Mouse (Mus musculus): ENCODE measurements around the gene Gm49450. TPM values are rescaled to one million over a fixed set of nuclear protein-coding genes. Genes with fewer than 3 reads are reported as not detected.

Gm49450 gene
- polyA plus RNA-seq, 1 experiment from 2014 or later, result not detected

- H3K4me1 ChIP-seq, result peaks cover 34% of the 10 kb centered on the region
- H3K9ac ChIP-seq, result peak overlapping the region; percentile 26; the same call in 1 of the 2 replicates
- no peaks in the 10 kb centered on the region for H3K36me3 ChIP-seq
- no peak overlapping the region for H3K4me3 ChIP-seq
- peak overlapping the region; percentile 33 for H3K4me2 ChIP-seq (replicated peaks)
- peak overlapping the region; percentile 94 for H3K27ac ChIP-seq
- WGBS, result 8% methylated on average over 16 of the region's 16 CpGs
- H3K27me3 ChIP-seq, result no peaks in the 10 kb centered on the region
- no peaks in the 10 kb centered on the region for H3K9me3 ChIP-seq
- ATAC-seq (ENCODE audit: insufficient number of reproducible peaks, insufficient read depth, low FRiP score, low TSS enrichment), result peak; percentile 38; the same call in 1 of the 2 replicates
These were observed 16.2 kb upstream of the Gm49450 start for GRCm38 (mm10) chr15:98969372-98970101.

GRCm38 (mm10) chr15:98968701-98969371 lies 15.5 kb upstream of the Gm49450 start:
- peak; percentile 44 for ATAC-seq (ENCODE audit: insufficient number of reproducible peaks, insufficient read depth, low FRiP score, low TSS enrichment)
- Histone ChIP-seq H3K9ac (peak overlapping the region; percentile 36; the same call in 1 of the 2 replicates), H3K4me3 (no peak overlapping the region), H3K4me1 (peaks cover 34% of the 10 kb centered on the region), H3K9me3 (no peaks in the 10 kb centered on the region), H3K27me3 (no peaks in the 10 kb centered on the region), H3K27ac (peak overlapping the region; percentile 94), H3K36me3 (no peaks in the 10 kb centered on the region), H3K4me2 (replicated peaks) (peak overlapping the region; percentile 24; the same call in 1 of the 2 replicates)
- WGBS, result 6% methylated on average over 12 of the region's 12 CpGs

- Histone ChIP-seq H3K9me3 (no peaks in the 10 kb centered on the region), H3K4me1 (0 out of 2 replicates have a peak, but pooled peaks cover 5% of the 10 kb centered on the region), H3K9ac (no peak overlapping the region), H3K36me3 (no peaks in the 10 kb centered on the region), H3K27ac (no peak overlapping the region), H3K4me2 (replicated peaks) (no peak overlapping the region), H3K27me3 (no peaks in the 10 kb centered on the region), H3K4me3 (no peak overlapping the region)
- ATAC-seq (ENCODE audit: insufficient number of reproducible peaks, insufficient read depth, low FRiP score, low TSS enrichment), result no peak
- 74% methylated on average over 3 of the region's 3 CpGs for WGBS
These were observed 6.2 kb upstream of the Gm49450 start for GRCm38 (mm10) chr15:98959531-98959930.

- H3K4me3 ChIP-seq, result no peak overlapping the region
- WGBS, result 79% methylated on average over 4 of the region's 4 CpGs
These were observed 5.6 kb upstream of the Gm49450 start for GRCm38 (mm10) chr15:98958901-98959420.

GRCm38 (mm10) chr15:98957475-98957874 lies 4.1 kb upstream of the Gm49450 start:
- no peak overlapping the region for H3K27ac ChIP-seq
- peaks cover 10% of the 10 kb centered on the region for H3K4me1 ChIP-seq
- no peak overlapping the region for H3K9ac ChIP-seq
- H3K4me2 ChIP-seq (replicated peaks), result no peak overlapping the region
- H3K4me3 ChIP-seq, result no peak overlapping the region
- no peak for ATAC-seq (ENCODE audit: insufficient number of reproducible peaks, insufficient read depth, low FRiP score, low TSS enrichment)
- 74% methylated on average over 5 of the region's 5 CpGs for whole genome bisulfite sequencing
- H3K36me3 ChIP-seq, result no peaks in the 10 kb centered on the region
- no peaks in the 10 kb centered on the region for H3K27me3 ChIP-seq
- no peaks in the 10 kb centered on the region for H3K9me3 ChIP-seq

More at GRCm38 (mm10) chr15:98958901-98959420, 5.6 kb upstream of the Gm49450 start:
- H3K27ac ChIP-seq, result no peak overlapping the region
- H3K9me3 ChIP-seq, result no peaks in the 10 kb centered on the region
- no peak for ATAC-seq (ENCODE audit: insufficient number of reproducible peaks, insufficient read depth, low FRiP score, low TSS enrichment)
- H3K9ac ChIP-seq, result no peak overlapping the region
- no peak overlapping the region for H3K4me2 ChIP-seq (replicated peaks)
- no peaks in the 10 kb centered on the region for H3K27me3 ChIP-seq
- peaks cover 9% of the 10 kb centered on the region for H3K4me1 ChIP-seq
- H3K36me3 ChIP-seq, result no peaks in the 10 kb centered on the region

- H3K4me3 ChIP-seq, result no peak overlapping the region
- WGBS, result 94% methylated on average over 4 of the region's 4 CpGs
- no peak overlapping the region for H3K9ac ChIP-seq
- H3K36me3 ChIP-seq, result peaks cover 2% of the 10 kb centered on the region; the same call in 1 of the 2 replicates
- no peak overlapping the region for H3K27ac ChIP-seq
- H3K27me3 ChIP-seq, result no peaks in the 10 kb centered on the region
- no peaks in the 10 kb centered on the region for H3K9me3 ChIP-seq
- H3K4me2 ChIP-seq (replicated peaks), result no peak overlapping the region
- H3K4me1 ChIP-seq, result peaks cover 10% of the 10 kb centered on the region
- ATAC-seq (ENCODE audit: insufficient number of reproducible peaks, insufficient read depth, low FRiP score, low TSS enrichment), result no peak
These were observed 2.6 kb upstream of the Gm49450 start for GRCm38 (mm10) chr15:98956000-98956399.

- H3K9ac ChIP-seq, result no peak overlapping the region
- 69% methylated on average over 4 of the region's 4 CpGs for WGBS
- ATAC-seq (ENCODE audit: insufficient number of reproducible peaks, insufficient read depth, low FRiP score, low TSS enrichment), result no peak
- H3K27me3 ChIP-seq, result no peaks in the 10 kb centered on the region
- peak overlapping the region; percentile 86 for H3K4me2 ChIP-seq (replicated peaks)
- H3K36me3 ChIP-seq, result peaks cover 3% of the 10 kb centered on the region; the same call in 1 of the 2 replicates
- H3K9me3 ChIP-seq, result no peaks in the 10 kb centered on the region
- no peak overlapping the region for H3K4me3 ChIP-seq
- H3K27ac ChIP-seq, result peak overlapping the region; percentile 90; the same call in 1 of the 2 replicates
- H3K4me1 ChIP-seq, result peaks cover 10% of the 10 kb centered on the region
These were observed 2.0 kb upstream of the Gm49450 start for GRCm38 (mm10) chr15:98955324-98955723.

- ATAC-seq (ENCODE audit: insufficient number of reproducible peaks, insufficient read depth, low FRiP score, low TSS enrichment), result no peak
- Histone ChIP-seq H3K27me3 (no peaks in the 10 kb centered on the region), H3K4me3 (peak overlapping the region; percentile 12), H3K4me2 (replicated peaks) (peak overlapping the region; percentile 86), H3K4me1 (peaks cover 10% of the 10 kb centered on the region), H3K27ac (peak overlapping the region; percentile 90), H3K9me3 (no peaks in the 10 kb centered on the region), H3K36me3 (peaks cover 5% of the 10 kb centered on the region), H3K9ac (peak overlapping the region; percentile 44)
- WGBS, result 13% methylated on average over 14 of the region's 14 CpGs
These were observed 1.3 kb upstream of the Gm49450 start for GRCm38 (mm10) chr15:98954425-98955253.

GRCm38 (mm10) chr15:98952751-98953400 lies 475 bp downstream of the Gm49450 start:
- peak; percentile 61 for ATAC-seq (ENCODE audit: insufficient number of reproducible peaks, insufficient read depth, low FRiP score, low TSS enrichment)
- Histone ChIP-seq H3K27me3 (no peaks in the 10 kb centered on the region), H3K27ac (peak overlapping the region; percentile 99), H3K4me1 (peaks cover 10% of the 10 kb centered on the region), H3K4me3 (peak overlapping the region; percentile 74), H3K4me2 (replicated peaks) (peak overlapping the region; percentile 86), H3K36me3 (peaks cover 11% of the 10 kb centered on the region), H3K9me3 (no peaks in the 10 kb centered on the region), H3K9ac (peak overlapping the region; percentile 88)
- WGBS, result under 1% methylated on average over 41 of the region's 41 CpGs

- H3K27ac ChIP-seq, result peak overlapping the region; percentile 99
- WGBS, result 24% methylated on average over 5 of the region's 5 CpGs
These were observed 1.3 kb downstream of the Gm49450 start for GRCm38 (mm10) chr15:98952063-98952455.

More at GRCm38 (mm10) chr15:98952063-98952455, 1.3 kb downstream of the Gm49450 start:
- Histone ChIP-seq H3K9ac (peak overlapping the region; percentile 88), H3K4me2 (replicated peaks) (peak overlapping the region; percentile 86), H3K9me3 (no peaks in the 10 kb centered on the region), H3K4me3 (peak overlapping the region; percentile 74), H3K4me1 (peaks cover 10% of the 10 kb centered on the region), H3K36me3 (peaks cover 11% of the 10 kb centered on the region), H3K27me3 (no peaks in the 10 kb centered on the region)
- ATAC-seq (ENCODE audit: insufficient number of reproducible peaks, insufficient read depth, low FRiP score, low TSS enrichment), result no peak

All from embryonic facial prominence, embryonic 12.5 days (tissue).